Mouse (Mus musculus) heart, embryonic 16.5 days (tissue): ENCODE data around the gene Kirrel3. TPM values are rescaled to one million over a fixed set of nuclear protein-coding genes. Genes with fewer than 3 reads are reported as not detected.

Source experiments
- ATAC-seq: fragments of 200-750 bp; cut with Nextera tagmentation; replicated peaks from 2 replicates; pipeline ENCODE4 v1.8.0; 2017; ENCODE audit warnings: moderate number of reproducible peaks; ENCODE audit not compliant: insufficient read depth, low FRiP score; ENCODE audit errors: extremely low read depth
- H3K27ac ChIP-seq: fragments of 300-500 bp; sonication (generic); 2 replicates; pipeline ENCODE4 v1.5.1; 2014; ENCODE audit warnings: mild to moderate bottlenecking, low read length, control low read depth, moderate library complexity
- H3K27me3 ChIP-seq: fragments of 300-500 bp; sonication (generic); 2 replicates; pipeline ENCODE4 v1.6.1; 2014; ENCODE audit warnings: low read length, mixed read lengths; ENCODE audit not compliant: control insufficient read depth, insufficient read depth
- H3K36me3 ChIP-seq: fragments of 300-500 bp; sonication (generic); 2 replicates; pipeline ENCODE4 v1.6.1; 2014; ENCODE audit not compliant: control insufficient read depth, insufficient read depth
- H3K4me1 ChIP-seq: fragments of 300-500 bp; sonication (generic); 2 replicates; pipeline ENCODE4 v1.6.1; 2014; ENCODE audit warnings: low read length, mixed read lengths; ENCODE audit not compliant: control insufficient read depth, insufficient read depth
- H3K4me2 ChIP-seq: fragments of 300-500 bp; sonication (generic); 2 replicates; pipeline ENCODE4 v1.6.1; 2014; ENCODE audit warnings: low read depth, mild to moderate bottlenecking, control low read depth, low read length
- H3K4me3 ChIP-seq: fragments of 300-500 bp; sonication (generic); 2 replicates; pipeline ENCODE4 v1.5.1; 2014; ENCODE audit warnings: mild to moderate bottlenecking, control low read depth, low read length
- H3K9ac ChIP-seq: fragments of 300-500 bp; sonication (generic); 2 replicates; pipeline ENCODE4 v1.6.1; 2014; ENCODE audit warnings: low read length, control low read depth
- H3K9me3 ChIP-seq: fragments of 300-500 bp; sonication (generic); replicated peaks from 2 replicates; pipeline ENCODE4 v1.6.1; 2016; ENCODE audit warnings: low read length; ENCODE audit not compliant: control insufficient read depth
- WGBS: fragments of 180-500 bp; shearing (Covaris S2); extraction: QIAGEN DNeasy Blood & Tissue Kit; methylation state at CpG from one replicate; pipeline ENCODE4 v1.1.7; 2014; 5-methylcytosine and 5-hydroxymethylcytosine counted together
- polyA plus RNA-seq: library from polyadenylated mRNA; unstranded; fragments of >200 nt; fragmentation: Nextera tagmentation; extraction: Ambion mirVana; gene quantifications from 2 replicates; pipeline ENCODE4 v1.2.1, GENCODE M21; 2015

The Kirrel3 gene
- polyA plus RNA-seq, 1 experiment from 2014 or later = 1.6 TPM

- no peaks in the 10 kb centered on the region for H3K27me3 ChIP-seq
- no peaks in the 10 kb centered on the region for H3K36me3 ChIP-seq
- no peaks in the 10 kb centered on the region for H3K4me1 ChIP-seq
- no peak overlapping the region for H3K9ac ChIP-seq
- WGBS = 34% methylated on average over 5 of the region's 5 CpGs
- H3K27ac ChIP-seq = no peak overlapping the region
- no peak overlapping the region for H3K4me3 ChIP-seq
- H3K4me2 ChIP-seq = no peak overlapping the region
- ATAC-seq = no peak
- no peaks in the 10 kb centered on the region for H3K9me3 ChIP-seq
These were observed 401.1 kb downstream of the Kirrel3 start for GRCm38 (mm10) chr9:34886746-34887145.

GRCm38 (mm10) chr9:34887196-34887595 is 401.5 kb downstream of the Kirrel3 start:
- Histone ChIP-seq H3K4me3 (no peak overlapping the region), H3K27me3 (no peaks in the 10 kb centered on the region), H3K4me1 (no peaks in the 10 kb centered on the region), H3K36me3 (no peaks in the 10 kb centered on the region), H3K27ac (no peak overlapping the region), H3K4me2 (no peak overlapping the region), H3K9me3 (no peaks in the 10 kb centered on the region), H3K9ac (no peak overlapping the region)
- 7% methylated on average over 2 of the region's 2 CpGs for WGBS
- no peak for ATAC-seq

- H3K9ac ChIP-seq = no peak overlapping the region
- H3K27ac ChIP-seq = no peak overlapping the region
- H3K36me3 ChIP-seq = no peaks in the 10 kb centered on the region
- no peak overlapping the region for H3K4me3 ChIP-seq
- WGBS = 72% methylated on average over 2 of the region's 2 CpGs
- H3K4me2 ChIP-seq = no peak overlapping the region
- peaks cover 3% of the 10 kb centered on the region; the same call in 1 of the 2 replicates for H3K27me3 ChIP-seq
- no peaks in the 10 kb centered on the region for H3K4me1 ChIP-seq
- H3K9me3 ChIP-seq = no peaks in the 10 kb centered on the region
- no peak for ATAC-seq
These were observed 402.6 kb downstream of the Kirrel3 start for GRCm38 (mm10) chr9:34888298-34888697.

- H3K4me3 ChIP-seq = no peak overlapping the region
- ATAC-seq = no peak
- no peaks in the 10 kb centered on the region for H3K9me3 ChIP-seq
- WGBS = 68% methylated on average over 4 of the region's 4 CpGs
- H3K36me3 ChIP-seq = no peaks in the 10 kb centered on the region
- no peaks in the 10 kb centered on the region for H3K4me1 ChIP-seq
- H3K27ac ChIP-seq = no peak overlapping the region
- H3K9ac ChIP-seq = no peak overlapping the region
- H3K4me2 ChIP-seq = no peak overlapping the region
- no peaks in the 10 kb centered on the region for H3K27me3 ChIP-seq
These were observed 415.5 kb downstream of the Kirrel3 start for GRCm38 (mm10) chr9:34901216-34901615.

- no peaks in the 10 kb centered on the region for H3K36me3 ChIP-seq
- no peaks in the 10 kb centered on the region for H3K4me1 ChIP-seq
- no peak for ATAC-seq
- no peaks in the 10 kb centered on the region for H3K9me3 ChIP-seq
- WGBS = 55% methylated on average over 2 of the region's 2 CpGs
- no peak overlapping the region for H3K4me3 ChIP-seq
- H3K9ac ChIP-seq = no peak overlapping the region
- no peaks in the 10 kb centered on the region for H3K27me3 ChIP-seq
- H3K27ac ChIP-seq = no peak overlapping the region
- no peak overlapping the region for H3K4me2 ChIP-seq
These were observed 416.2 kb downstream of the Kirrel3 start for GRCm38 (mm10) chr9:34901888-34902287.

- H3K27me3 ChIP-seq = no peaks in the 10 kb centered on the region
These were observed 419.5 kb downstream of the Kirrel3 start for GRCm38 (mm10) chr9:34905164-34905563.

GRCm38 (mm10) chr9:34908040-34908439 is 422.3 kb downstream of the Kirrel3 start:
- no peak for ATAC-seq
- Histone ChIP-seq H3K9me3 (no peaks in the 10 kb centered on the region), H3K27me3 (no peaks in the 10 kb centered on the region), H3K9ac (no peak overlapping the region), H3K36me3 (no peaks in the 10 kb centered on the region), H3K4me1 (no peaks in the 10 kb centered on the region), H3K27ac (no peak overlapping the region), H3K4me3 (no peak overlapping the region), H3K4me2 (no peak overlapping the region)
- WGBS = 67% methylated on average over 3 of the region's 3 CpGs

More at GRCm38 (mm10) chr9:34905164-34905563, 419.5 kb downstream of the Kirrel3 start:
- Histone ChIP-seq H3K4me3 (no peak overlapping the region), H3K9me3 (no peaks in the 10 kb centered on the region), H3K36me3 (no peaks in the 10 kb centered on the region), H3K4me2 (no peak overlapping the region), H3K27ac (no peak overlapping the region), H3K9ac (no peak overlapping the region), H3K4me1 (no peaks in the 10 kb centered on the region)
- WGBS = 78% methylated on average over 6 of the region's 6 CpGs
- no peak for ATAC-seq

GRCm38 (mm10) chr9:34911838-34912237 is 426.1 kb downstream of the Kirrel3 start:
- Histone ChIP-seq H3K36me3 (no peaks in the 10 kb centered on the region), H3K4me1 (no peaks in the 10 kb centered on the region), H3K27me3 (no peaks in the 10 kb centered on the region), H3K4me3 (no peak overlapping the region), H3K27ac (no peak overlapping the region), H3K9me3 (no peaks in the 10 kb centered on the region), H3K9ac (no peak overlapping the region), H3K4me2 (no peak overlapping the region)
- 66% methylated on average over 7 of the region's 7 CpGs for WGBS
- no peak for ATAC-seq

- H3K9ac ChIP-seq = no peak overlapping the region
- H3K4me2 ChIP-seq = no peak overlapping the region
- 77% methylated on average over 2 of the region's 2 CpGs for WGBS
- no peak overlapping the region for H3K27ac ChIP-seq
- no peaks in the 10 kb centered on the region for H3K4me1 ChIP-seq
- H3K9me3 ChIP-seq = no peaks in the 10 kb centered on the region
- H3K4me3 ChIP-seq = no peak overlapping the region
- H3K27me3 ChIP-seq = no peaks in the 10 kb centered on the region
- H3K36me3 ChIP-seq = no peaks in the 10 kb centered on the region
- no peak for ATAC-seq
These were observed 426.7 kb downstream of the Kirrel3 start for GRCm38 (mm10) chr9:34912273-34912972.
